Mouse (Mus musculus): ENCODE measurements around the gene Akr1a1. TPM values are rescaled to one million over a fixed set of nuclear protein-coding genes. Genes with fewer than 3 reads are reported as not detected.
A peak's percentile ranks its signal among the peaks of the same experiment; 100 is the strongest.
"Not testable (repeated sequence)": the region's sequence is repeated elsewhere in the genome, so short reads cannot be mapped to it uniquely, and the experiment has no call there.

Akr1a1 gene
- polyA plus RNA-seq, 1 experiment from 2014 or later = 517 TPM

GRCm38 (mm10) chr4:116683957-116684356 lies 32.5 kb upstream of the Akr1a1 start:
- no peak for TF ChIP-seq CTCF (IDR thresholded peaks at IDR 0.05)
- CTCF ChIA-PET = no interaction called here
- POLR2A ChIA-PET = no interaction called here
- ATAC-seq (no peak), DNase-seq (ENCODE audit: low read depth, low spot score) (no peak)
- H3K27me3 ChIP-seq = no peaks in the 10 kb centered on the region
- in situ Hi-C loops (cut with MboI; ENCODE audit: low pct_unique_long_range_greater_than_20kb) = no loop called here

- CTCF ChIA-PET; in situ Hi-C loops (cut with MboI; ENCODE audit: low pct_unique_long_range_greater_than_20kb); POLR2A ChIA-PET; H3K27me3 ChIP-seq; ATAC-seq; DNase-seq (ENCODE audit: low read depth, low spot score): not testable (repeated sequence)
These were observed 29.0 kb upstream of the Akr1a1 start for GRCm38 (mm10) chr4:116680521-116680920.

DNA sequence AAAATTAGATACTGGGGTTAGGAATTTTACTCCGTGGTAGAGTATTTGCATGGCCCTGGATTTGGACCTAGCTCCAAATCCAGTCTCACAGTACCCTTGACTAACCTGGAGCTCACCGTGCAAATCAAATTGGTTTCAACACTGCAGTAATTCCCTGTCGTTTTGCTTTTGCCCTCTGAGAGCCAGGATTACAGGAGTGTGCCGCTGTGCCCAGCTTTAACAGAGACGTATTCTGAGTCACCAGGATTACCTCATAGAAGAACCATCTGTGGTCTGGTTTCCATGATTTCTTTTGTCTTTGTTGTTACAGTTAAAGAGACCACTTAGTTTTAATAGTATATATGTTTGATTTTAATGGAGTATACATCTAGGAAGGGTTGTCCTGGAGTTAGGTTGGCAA lies 27.7 kb upstream of the Akr1a1 start:
- no peak for TF ChIP-seq CTCF (IDR thresholded peaks at IDR 0.05)
- ATAC-seq (no peak), DNase-seq (ENCODE audit: low read depth, low spot score) (no peak)
- POLR2A ChIA-PET = interaction anchor here (0.6 kb wide), 1 partner anchor 63 kb away, joined by 4 read pairs; no protein-coding TSS in a partner anchor
- H3K27me3 ChIP-seq = no peaks in the 10 kb centered on the region
- CTCF ChIA-PET = interaction anchor here (1.3 kb wide), 1 partner anchor 35 kb away, joined by 6 read pairs; no protein-coding TSS in a partner anchor
- in situ Hi-C loops (cut with MboI; ENCODE audit: low pct_unique_long_range_greater_than_20kb) = no loop called here

DNA sequence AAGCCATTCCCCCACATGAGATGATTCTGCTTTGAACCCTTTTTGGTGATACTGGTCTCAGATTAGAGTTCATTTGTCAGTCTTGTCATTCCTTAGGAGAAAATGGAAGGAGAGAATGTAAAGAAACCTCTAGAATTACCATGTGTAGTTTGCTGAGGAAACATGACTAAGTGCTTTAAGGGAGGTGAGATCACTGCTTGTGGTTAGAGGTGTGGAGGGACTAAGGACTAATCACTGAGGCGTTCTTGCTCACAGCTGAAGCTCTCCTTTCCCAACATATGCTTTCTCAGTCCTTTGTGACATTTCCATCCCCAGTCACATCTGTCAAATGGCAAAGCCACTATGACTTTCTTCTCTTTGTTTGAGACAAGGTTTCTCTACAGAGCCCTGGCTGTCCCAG lies 26.3 kb upstream of the Akr1a1 start:
- TF ChIP-seq CTCF (IDR thresholded peaks at IDR 0.05) = no peak
- ChIA-PET POLR2A (no interaction called here), CTCF (no interaction called here)
- ATAC-seq (no peak), DNase-seq (ENCODE audit: low read depth, low spot score) (no peak)
- in situ Hi-C loops (cut with MboI; ENCODE audit: low pct_unique_long_range_greater_than_20kb) = no loop called here
- H3K27me3 ChIP-seq = no peaks in the 10 kb centered on the region

GRCm38 (mm10) chr4:116676027-116676426 lies 24.5 kb upstream of the Akr1a1 start:
- CTCF ChIA-PET = no interaction called here
- in situ Hi-C loops (cut with MboI; ENCODE audit: low pct_unique_long_range_greater_than_20kb) = no loop called here
- POLR2A ChIA-PET = interaction anchor here (0.9 kb wide), 1 partner anchor 10 kb away, joined by 3 read pairs; no protein-coding TSS in a partner anchor
- DNase-seq (ENCODE audit: low read depth, low spot score) (no peak), ATAC-seq (no peak)
- no peaks in the 10 kb centered on the region for H3K27me3 ChIP-seq
- no peak for TF ChIP-seq CTCF (IDR thresholded peaks at IDR 0.05)

GRCm38 (mm10) chr4:116674761-116675160 lies 23.3 kb upstream of the Akr1a1 start:
- H3K27me3 ChIP-seq; POLR2A ChIA-PET; in situ Hi-C loops (cut with MboI; ENCODE audit: low pct_unique_long_range_greater_than_20kb): not testable (repeated sequence)

DNA sequence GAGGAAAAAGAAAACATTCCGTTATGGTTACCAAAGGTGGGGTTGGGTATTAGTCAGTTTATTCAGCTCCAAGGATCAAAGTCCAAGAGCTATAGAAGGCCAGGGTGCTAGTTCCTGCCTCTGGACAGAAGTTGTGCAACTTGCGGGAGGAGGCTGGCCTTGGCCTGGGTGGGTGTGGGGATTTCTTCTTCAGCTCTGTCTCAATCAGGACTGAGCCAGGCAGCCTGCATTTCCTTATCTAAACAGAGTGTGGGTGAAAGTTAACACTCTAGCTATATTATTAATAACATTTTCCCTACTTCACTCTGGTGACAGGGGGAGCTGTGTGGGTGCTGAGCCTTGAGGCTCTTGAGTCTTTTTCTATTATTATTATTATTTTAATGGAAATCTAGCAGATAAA lies 21.3 kb upstream of the Akr1a1 start:
- POLR2A ChIA-PET = no interaction called here
- in situ Hi-C loops (cut with MboI; ENCODE audit: low pct_unique_long_range_greater_than_20kb) = no loop called here
- CTCF ChIA-PET = no interaction called here
- no peak for TF ChIP-seq CTCF (IDR thresholded peaks at IDR 0.05)
- DNase-seq (ENCODE audit: low read depth, low spot score) = no peak
- no peaks in the 10 kb centered on the region for H3K27me3 ChIP-seq
- no peak for ATAC-seq

More at GRCm38 (mm10) chr4:116674761-116675160, 23.3 kb upstream of the Akr1a1 start:
- ATAC-seq; DNase-seq (ENCODE audit: low read depth, low spot score); CTCF ChIA-PET: not testable (repeated sequence)

DNA sequence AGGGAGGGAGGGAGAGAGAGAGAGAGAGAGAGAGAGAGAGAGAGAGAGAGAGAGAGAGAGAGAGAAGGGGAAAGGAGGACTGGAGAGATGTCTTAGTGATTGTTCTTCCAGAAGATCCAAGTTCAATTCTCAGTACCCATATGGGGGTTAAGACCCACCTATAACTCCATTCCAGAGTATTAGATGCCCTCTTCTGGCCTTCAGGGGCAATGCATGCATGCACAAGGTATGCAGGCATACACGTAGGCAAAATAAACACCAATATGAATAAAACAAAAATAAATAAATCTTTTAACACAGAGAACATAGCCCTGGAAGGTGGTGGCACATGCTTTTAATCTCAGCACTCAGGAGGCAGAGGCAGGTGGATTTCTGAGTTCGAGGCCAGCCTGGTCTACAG lies 17.8 kb upstream of the Akr1a1 start:
- ChIA-PET CTCF (interaction anchor here (1.5 kb wide), 1 partner anchor 10 kb away, joined by 3 read pairs; no protein-coding TSS in a partner anchor), POLR2A (no interaction called here)

GRCm38 (mm10) chr4:116668145-116668544 lies 16.7 kb upstream of the Akr1a1 start:
- no peak for DNase-seq (ENCODE audit: low read depth, low spot score)
- CTCF ChIA-PET = interaction anchor here (1.5 kb wide), 1 partner anchor 8 kb away, joined by 3 read pairs; no protein-coding TSS in a partner anchor
- in situ Hi-C loops (cut with MboI; ENCODE audit: low pct_unique_long_range_greater_than_20kb) = no loop called here
- no peaks in the 10 kb centered on the region for H3K27me3 ChIP-seq
- TF ChIP-seq CTCF (IDR thresholded peaks at IDR 0.05) = no peak
- POLR2A ChIA-PET = no interaction called here
- no peak for ATAC-seq

More for the DNA sequence above, 17.8 kb upstream of the Akr1a1 start:
- in situ Hi-C loops (cut with MboI; ENCODE audit: low pct_unique_long_range_greater_than_20kb) = no loop called here
- no peak for ATAC-seq
- DNase-seq (ENCODE audit: low read depth, low spot score) = no peak
- H3K27me3 ChIP-seq = no peaks in the 10 kb centered on the region
- peak; percentile 35 for TF ChIP-seq CTCF (IDR thresholded peaks at IDR 0.05)

GRCm38 (mm10) chr4:116666625-116667024 lies 15.1 kb upstream of the Akr1a1 start:
- ChIA-PET CTCF (no interaction called here), POLR2A (no interaction called here)
- DNase-seq (ENCODE audit: low read depth, low spot score) (no peak), ATAC-seq (no peak)
- in situ Hi-C loops (cut with MboI; ENCODE audit: low pct_unique_long_range_greater_than_20kb) = no loop called here
- TF ChIP-seq CTCF (IDR thresholded peaks at IDR 0.05) = no peak
- H3K27me3 ChIP-seq = no peaks in the 10 kb centered on the region

GRCm38 (mm10) chr4:116661998-116662397 lies 10.5 kb upstream of the Akr1a1 start:
- ChIA-PET POLR2A (interaction anchor here (0.7 kb wide), 1 partner anchor 23 kb away, joined by 3 read pairs; the partner anchor contains the start of gene Prdx1), CTCF (interaction anchor here (2.1 kb wide), 1 partner anchor 11 kb away, joined by 6 read pairs; the partner anchor contains the start of gene Akr1a1)
- DNase-seq (ENCODE audit: low read depth, low spot score) (no peak), ATAC-seq (no peak)
- in situ Hi-C loops (cut with MboI; ENCODE audit: low pct_unique_long_range_greater_than_20kb) = no loop called here
- H3K27me3 ChIP-seq = no peaks in the 10 kb centered on the region
- no peak for TF ChIP-seq CTCF (IDR thresholded peaks at IDR 0.05)

- CTCF ChIA-PET = interaction anchor here (2.1 kb wide), 1 partner anchor 10 kb away, joined by 6 read pairs; the partner anchor contains the start of gene Akr1a1
- ATAC-seq (no peak), DNase-seq (ENCODE audit: low read depth, low spot score) (no peak)
- no peaks in the 10 kb centered on the region for H3K27me3 ChIP-seq
- TF ChIP-seq CTCF (IDR thresholded peaks at IDR 0.05) = no peak
- POLR2A ChIA-PET = interaction anchor here (0.8 kb wide), 1 partner anchor 24 kb away, joined by 4 read pairs; the partner anchor contains the start of gene Prdx1
- in situ Hi-C loops (cut with MboI; ENCODE audit: low pct_unique_long_range_greater_than_20kb) = no loop called here
These were observed 9.3 kb upstream of the Akr1a1 start for GRCm38 (mm10) chr4:116660829-116661228.

GRCm38 (mm10) chr4:116659916-116660315 lies 8.4 kb upstream of the Akr1a1 start:
- in situ Hi-C loops (cut with MboI; ENCODE audit: low pct_unique_long_range_greater_than_20kb); POLR2A ChIA-PET; H3K27me3 ChIP-seq; ATAC-seq; DNase-seq (ENCODE audit: low read depth, low spot score): not testable (repeated sequence)
- CTCF ChIA-PET = interaction anchor here (1.0 to 1.4 kb wide), 5 partner anchors 8 to 61 kb away, joined by 3 to 4 read pairs (median 3); partner anchors contain the start of genes Akr1a1 and Tesk2
